Mouse (Mus musculus): ENCODE results near the gene Cnep1r1. TPM values are rescaled to one million over a fixed set of nuclear protein-coding genes. Genes with fewer than 3 reads are reported as not detected.
A peak's percentile ranks its signal among the peaks of the same experiment; 100 is the strongest.

The Cnep1r1 gene
- polyA plus RNA-seq (2015; fragmentation: Nextera tagmentation; extraction: Ambion mirVana): 55.7 and 58.8 TPM in 2 replicates

DNA sequence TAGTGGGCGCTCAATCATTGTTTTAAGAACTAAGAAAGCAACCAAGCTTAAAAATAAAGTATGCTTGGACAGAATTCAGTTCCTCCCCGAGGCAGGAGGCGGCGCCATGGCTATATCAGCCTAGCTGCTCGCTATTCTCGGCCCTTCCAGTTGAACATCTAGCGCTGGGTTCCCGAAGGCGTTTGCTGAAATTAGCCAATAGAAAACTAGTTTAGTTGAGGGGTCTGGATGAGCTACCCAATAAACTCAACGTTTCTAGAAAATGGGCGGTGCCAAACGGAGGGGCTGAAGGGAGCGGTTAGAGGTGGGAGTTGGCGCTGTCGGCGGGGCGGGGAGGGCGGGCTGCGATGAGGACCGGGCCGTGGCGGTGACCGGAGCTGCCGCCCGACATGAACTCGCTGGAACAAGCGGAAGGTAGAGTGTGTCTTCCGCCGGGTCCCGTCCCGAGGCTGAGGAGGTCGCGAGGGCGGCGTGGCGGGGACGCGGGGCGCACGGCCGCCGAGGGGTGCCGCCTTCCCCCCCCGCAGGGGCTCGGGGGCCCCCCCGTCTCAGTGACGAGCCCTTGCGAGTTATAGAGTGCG is at the start of gene Cnep1r1:
Gene Cnep1r1 (plus strand): TSS at position 314 of the 581 bp plus-strand sequence.
- Histone ChIP-seq H3K27ac (peak within 1 kb of the TSS; percentile 82), H3K9me3 (no peaks in the 10 kb centered on the region), H3K4me1 (peaks cover 5% of the 10 kb centered on the region; the same call in 1 of the 2 replicates), H3K4me2 (peak within 1 kb of the TSS; percentile 69), H3K9ac (peak within 1 kb of the TSS; percentile 95), H3K4me3 (peak within 1 kb of the TSS; percentile 98), H3K36me3 (peaks cover 15% of the 10 kb centered on the region; the same call in 1 of the 2 replicates), H3K27me3 (0 out of 2 replicates have a peak, but pooled peaks cover 3% of the 10 kb centered on the region)
- peak; percentile 99 for ATAC-seq (ENCODE audit: borderline replicate concordance, extremely low read depth, low FRiP score, low TSS enrichment)
- WGBS: under 1% methylated on average over 45 of the region's 49 CpGs

- no peak overlapping the region for H3K4me3 ChIP-seq
- H3K27me3 ChIP-seq: no peaks in the 10 kb centered on the region
- H3K4me2 ChIP-seq: no peak overlapping the region
- H3K27ac ChIP-seq: no peak overlapping the region
- H3K36me3 ChIP-seq: no peaks in the 10 kb centered on the region
- 66% methylated on average over 5 of the region's 5 CpGs for WGBS
- no peak for ATAC-seq (ENCODE audit: borderline replicate concordance, extremely low read depth, low FRiP score, low TSS enrichment)
- H3K9ac ChIP-seq: no peak overlapping the region
- H3K9me3 ChIP-seq: no peaks in the 10 kb centered on the region
- H3K4me1 ChIP-seq: no peaks in the 10 kb centered on the region
Measured at GRCm38 (mm10) chr8:88082183-88082582, 36.4 kb upstream of the Cnep1r1 start.

DNA sequence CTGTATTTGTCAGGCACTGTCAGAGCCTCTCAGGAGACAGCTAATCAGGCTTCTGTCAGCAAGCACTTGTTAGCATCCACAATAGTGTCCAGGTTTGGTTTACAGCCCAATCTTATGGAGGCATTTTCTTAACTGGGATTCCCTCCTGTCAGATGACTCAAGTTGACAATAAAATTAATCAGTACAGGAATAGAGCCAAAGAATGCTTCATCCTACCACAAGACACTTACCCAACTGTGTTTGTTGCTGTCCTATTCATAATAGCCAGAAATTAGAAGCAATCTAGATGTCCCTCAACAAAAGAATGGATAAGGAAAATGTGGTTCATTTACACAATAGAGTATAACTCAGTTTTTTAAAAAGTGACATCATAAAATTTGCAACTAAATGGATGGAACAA is 30.6 kb upstream of the Cnep1r1 start:
- Histone ChIP-seq H3K4me3 (no peak overlapping the region), H3K27ac (no peak overlapping the region), H3K4me1 (no peaks in the 10 kb centered on the region), H3K4me2 (no peak overlapping the region), H3K36me3 (no peaks in the 10 kb centered on the region), H3K9ac (no peak overlapping the region), H3K9me3 (no peaks in the 10 kb centered on the region), H3K27me3 (no peaks in the 10 kb centered on the region)
- no peak for ATAC-seq (ENCODE audit: borderline replicate concordance, extremely low read depth, low FRiP score, low TSS enrichment)

DNA sequence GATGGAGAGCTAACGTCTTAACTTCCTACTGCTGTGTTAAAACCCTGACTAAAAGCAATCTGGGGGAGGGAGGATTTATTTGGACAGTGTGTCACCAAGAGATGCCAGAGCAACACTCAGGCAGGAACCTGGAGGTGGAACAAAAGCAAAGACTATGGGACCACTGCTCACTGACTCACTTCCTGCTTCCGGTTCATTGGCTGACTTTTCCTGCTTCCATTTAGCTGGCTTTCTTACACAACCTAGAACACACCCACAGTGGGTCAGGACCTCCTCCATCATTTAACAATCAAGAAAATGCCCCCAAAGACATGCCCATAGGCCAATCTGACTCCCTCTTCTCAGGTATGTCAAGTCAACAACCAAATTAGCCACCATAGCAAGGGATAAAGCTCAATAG is 26.9 kb upstream of the Cnep1r1 start:
- no peaks in the 10 kb centered on the region for H3K27me3 ChIP-seq
- H3K27ac ChIP-seq: no peak overlapping the region
- no peak overlapping the region for H3K4me2 ChIP-seq
- H3K4me1 ChIP-seq: no peaks in the 10 kb centered on the region
- H3K4me3 ChIP-seq: no peak overlapping the region
- H3K9ac ChIP-seq: no peak overlapping the region
- H3K9me3 ChIP-seq: no peaks in the 10 kb centered on the region
- no peaks in the 10 kb centered on the region for H3K36me3 ChIP-seq
- ATAC-seq (ENCODE audit: borderline replicate concordance, extremely low read depth, low FRiP score, low TSS enrichment): no peak
- 78% methylated on average over 2 of the region's 2 CpGs for WGBS

GRCm38 (mm10) chr8:88093367-88093766 is 25.2 kb upstream of the Cnep1r1 start:
- Histone ChIP-seq H3K27ac (no peak overlapping the region), H3K36me3 (no peaks in the 10 kb centered on the region), H3K4me1 (no peaks in the 10 kb centered on the region), H3K9ac (no peak overlapping the region), H3K27me3 (no peaks in the 10 kb centered on the region), H3K4me3 (no peak overlapping the region), H3K9me3 (no peaks in the 10 kb centered on the region), H3K4me2 (no peak overlapping the region)
- ATAC-seq (ENCODE audit: borderline replicate concordance, extremely low read depth, low FRiP score, low TSS enrichment): no peak
- 53% methylated on average over 4 of the region's 4 CpGs for WGBS

DNA sequence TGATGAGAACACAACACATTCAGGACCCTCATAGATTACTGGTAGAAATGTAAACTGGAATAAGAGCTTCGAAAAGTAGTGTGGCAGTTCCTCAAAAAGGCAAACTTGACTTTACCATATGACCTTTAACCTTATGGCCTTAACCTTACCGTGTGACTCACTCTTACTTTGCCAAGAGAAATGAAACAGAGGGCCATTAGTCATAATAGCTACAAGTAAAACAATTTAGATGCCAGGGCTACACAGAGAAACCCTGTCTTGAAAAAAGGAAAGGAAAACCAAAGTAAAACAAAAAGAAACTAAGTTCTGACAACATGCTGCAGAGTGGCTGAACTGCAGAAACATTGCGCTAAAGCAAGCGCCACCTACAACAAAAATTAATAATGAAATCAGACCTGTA is 19.7 kb upstream of the Cnep1r1 start:
- 69% methylated on average over 4 of the region's 4 CpGs for WGBS
- Histone ChIP-seq H3K9me3 (no peaks in the 10 kb centered on the region), H3K4me3 (no peak overlapping the region), H3K4me1 (no peaks in the 10 kb centered on the region), H3K36me3 (no peaks in the 10 kb centered on the region), H3K9ac (no peak overlapping the region), H3K27ac (no peak overlapping the region), H3K27me3 (no peaks in the 10 kb centered on the region), H3K4me2 (no peak overlapping the region)
- ATAC-seq (ENCODE audit: borderline replicate concordance, extremely low read depth, low FRiP score, low TSS enrichment): no peak

DNA sequence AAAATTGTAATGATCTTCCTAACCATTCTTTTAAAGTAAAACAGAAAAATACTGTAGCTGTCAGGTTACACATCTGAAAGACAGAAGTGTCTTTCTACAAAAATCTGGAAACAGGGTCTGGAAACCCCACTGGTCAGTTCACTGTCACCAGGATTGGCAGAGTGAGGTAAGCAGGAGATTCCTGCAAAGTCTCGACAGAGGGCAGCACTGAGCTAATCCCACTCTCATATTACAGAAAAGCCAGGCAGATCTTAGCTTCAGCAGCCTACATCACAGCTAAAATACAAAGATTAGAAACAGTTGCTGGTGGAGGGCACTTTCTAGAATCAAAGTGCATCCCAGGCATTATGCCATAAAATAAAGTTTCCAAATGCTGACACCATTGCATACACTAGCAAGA is 19.0 kb upstream of the Cnep1r1 start:
- ATAC-seq (ENCODE audit: borderline replicate concordance, extremely low read depth, low FRiP score, low TSS enrichment): no peak
- Histone ChIP-seq H3K27ac (no peak overlapping the region), H3K9ac (no peak overlapping the region), H3K9me3 (no peaks in the 10 kb centered on the region), H3K4me3 (no peak overlapping the region), H3K4me2 (no peak overlapping the region), H3K36me3 (no peaks in the 10 kb centered on the region), H3K27me3 (no peaks in the 10 kb centered on the region), H3K4me1 (no peaks in the 10 kb centered on the region)
- WGBS: 0% methylated on average over 1 of the region's 1 CpGs

DNA sequence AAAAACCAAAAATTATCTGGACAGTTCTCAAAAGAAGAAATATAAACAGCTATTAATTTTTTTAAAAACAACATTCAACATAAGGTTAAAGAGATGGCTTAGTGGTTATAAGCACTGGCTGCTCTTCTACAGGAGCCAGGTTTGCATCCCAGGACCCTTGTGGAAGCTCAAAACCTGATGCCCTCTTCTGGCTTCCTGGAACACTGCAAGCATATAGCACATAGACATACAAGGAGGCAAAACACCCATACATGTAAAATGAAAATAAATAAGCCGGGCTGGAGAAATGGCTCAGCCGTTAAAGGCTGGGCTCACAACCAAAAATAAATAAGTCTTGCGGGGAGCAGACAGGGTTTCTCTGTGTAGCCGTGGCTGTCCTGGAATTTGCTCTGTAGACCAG is 9.3 kb upstream of the Cnep1r1 start:
- Histone ChIP-seq H3K27me3 (no peaks in the 10 kb centered on the region), H3K9me3 (no peaks in the 10 kb centered on the region), H3K4me3 (no peak overlapping the region), H3K36me3 (no peaks in the 10 kb centered on the region), H3K4me1 (no peaks in the 10 kb centered on the region), H3K27ac (no peak overlapping the region), H3K9ac (no peak overlapping the region), H3K4me2 (no peak overlapping the region)
- ATAC-seq (ENCODE audit: borderline replicate concordance, extremely low read depth, low FRiP score, low TSS enrichment): no peak
- 84% methylated on average over 4 of the region's 4 CpGs for WGBS

- peak; percentile 44; the same call in 1 of the 2 replicates for ATAC-seq (ENCODE audit: borderline replicate concordance, extremely low read depth, low FRiP score, low TSS enrichment)
- under 1% methylated on average over 11 of the region's 11 CpGs for WGBS
- peak overlapping the region; percentile 98 for H3K4me3 ChIP-seq
Measured at GRCm38 (mm10) chr8:88119076-88119475, 507 bp downstream of the Cnep1r1 start.

GRCm38 (mm10) chr8:88124850-88125249 is 6.3 kb downstream of the Cnep1r1 start:
- ATAC-seq (ENCODE audit: borderline replicate concordance, extremely low read depth, low FRiP score, low TSS enrichment): no peak
- Histone ChIP-seq H3K27ac (no peak overlapping the region), H3K36me3 (peaks cover 45% of the 10 kb centered on the region), H3K4me2 (no peak overlapping the region), H3K9ac (no peak overlapping the region), H3K27me3 (no peaks in the 10 kb centered on the region), H3K9me3 (no peaks in the 10 kb centered on the region), H3K4me3 (no peak overlapping the region), H3K4me1 (no peaks in the 10 kb centered on the region)
- WGBS: 90% methylated on average over 2 of the region's 2 CpGs

More at GRCm38 (mm10) chr8:88119076-88119475, 507 bp downstream of the Cnep1r1 start:
- Histone ChIP-seq H3K9me3 (no peaks in the 10 kb centered on the region), H3K4me2 (peak overlapping the region; percentile 69), H3K27me3 (0 out of 2 replicates have a peak, but pooled peaks cover 3% of the 10 kb centered on the region), H3K9ac (peak overlapping the region; percentile 95), H3K36me3 (peaks cover 15% of the 10 kb centered on the region; the same call in 1 of the 2 replicates), H3K27ac (peak overlapping the region; percentile 82), H3K4me1 (peaks cover 5% of the 10 kb centered on the region; the same call in 1 of the 2 replicates)

DNA sequence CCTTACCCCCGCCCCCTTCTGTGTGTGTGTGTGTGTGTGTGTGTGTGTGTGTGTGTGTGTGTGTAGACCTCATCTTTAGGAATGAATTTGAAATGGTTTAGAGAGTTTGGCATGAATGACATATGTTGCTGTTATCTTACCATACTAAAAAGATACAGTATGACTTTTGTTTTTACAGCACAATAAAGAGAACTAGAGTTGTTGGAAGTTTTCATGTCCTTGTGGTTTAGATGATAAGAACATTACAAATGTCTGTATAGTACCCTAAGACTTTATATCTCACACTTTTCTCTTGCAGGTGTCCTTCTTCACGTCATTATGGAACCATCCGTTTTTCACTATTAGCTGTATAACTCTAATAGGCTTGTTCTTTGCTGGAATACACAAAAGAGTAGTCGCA is 10.8 kb downstream of the Cnep1r1 start:
- H3K27ac ChIP-seq: no peak overlapping the region
- no peaks in the 10 kb centered on the region for H3K9me3 ChIP-seq
- H3K9ac ChIP-seq: no peak overlapping the region
- 86% methylated on average over 4 of the region's 4 CpGs for WGBS
- H3K4me3 ChIP-seq: no peak overlapping the region
- H3K27me3 ChIP-seq: no peaks in the 10 kb centered on the region
- no peaks in the 10 kb centered on the region for H3K4me1 ChIP-seq
- peaks cover 69% of the 10 kb centered on the region for H3K36me3 ChIP-seq
- no peak for ATAC-seq (ENCODE audit: borderline replicate concordance, extremely low read depth, low FRiP score, low TSS enrichment)
- no peak overlapping the region for H3K4me2 ChIP-seq

- no peak overlapping the region for H3K27ac ChIP-seq
- H3K9me3 ChIP-seq: no peaks in the 10 kb centered on the region
- no peak overlapping the region for H3K9ac ChIP-seq
- no peak overlapping the region for H3K4me2 ChIP-seq
- ATAC-seq (ENCODE audit: borderline replicate concordance, extremely low read depth, low FRiP score, low TSS enrichment): no peak
- WGBS: 45% methylated on average over 7 of the region's 7 CpGs
- no peak overlapping the region for H3K4me3 ChIP-seq
- no peaks in the 10 kb centered on the region for H3K27me3 ChIP-seq
- no peaks in the 10 kb centered on the region for H3K4me1 ChIP-seq
- H3K36me3 ChIP-seq: peaks cover 72% of the 10 kb centered on the region
Measured at GRCm38 (mm10) chr8:88130754-88131317, 12.3 kb downstream of the Cnep1r1 start.
